Mouse (Mus musculus) ES-CJ7 (cell line): ENCODE data around the gene Ugt1a5.
"Not testable (repeated sequence)": the region's sequence is repeated elsewhere in the genome, so short reads cannot be mapped to it uniquely, and the experiment has no call there.

ENCODE experiments used
- DNase-seq: peaks from one replicate; pipeline ENCODE4 v3.0.0; 2011; ENCODE audit warnings: low read depth, low spot score

Ugt1a5 gene

DNA sequence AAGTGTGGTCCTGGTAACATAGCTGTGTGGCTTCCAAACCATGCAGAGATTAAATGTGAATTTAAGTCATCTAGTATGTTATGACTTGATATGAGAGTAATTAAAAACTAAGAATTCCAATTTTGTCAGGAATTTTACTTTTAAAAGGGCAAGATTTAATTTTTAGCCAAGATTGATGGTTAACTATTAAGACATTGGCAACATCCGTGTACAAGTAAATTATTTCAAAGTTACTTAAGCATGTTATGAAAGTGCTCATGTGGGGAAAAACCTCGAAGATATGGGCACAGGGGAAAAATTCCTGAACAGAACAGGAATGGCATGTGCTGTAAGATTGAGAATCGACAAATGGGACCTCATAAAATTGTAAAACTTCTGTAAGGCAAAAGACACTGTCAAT is 31.6 kb downstream of the Ugt1a5 start:
- no peak for DNase-seq

DNA sequence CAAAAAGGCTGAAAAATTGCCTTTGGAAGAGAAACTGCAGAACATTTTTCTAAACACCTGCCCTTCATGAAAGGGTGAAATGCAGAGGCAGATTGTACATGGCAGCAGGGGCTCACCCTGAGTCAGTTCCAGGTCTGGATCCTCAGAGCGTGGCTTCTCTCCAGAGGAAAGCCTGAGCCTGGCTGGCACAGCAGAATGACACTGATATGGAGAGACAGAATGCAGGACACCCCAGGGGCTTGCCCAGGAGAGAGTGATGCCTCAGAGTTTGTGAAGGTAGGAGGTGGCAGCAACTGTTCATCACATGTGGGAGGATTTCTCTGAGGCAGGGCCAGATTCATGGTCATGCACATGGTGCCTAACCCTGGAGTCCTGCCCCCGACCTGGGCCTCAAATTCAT is 34.2 kb downstream of the Ugt1a5 start:
- DNase-seq, result no peak

DNA sequence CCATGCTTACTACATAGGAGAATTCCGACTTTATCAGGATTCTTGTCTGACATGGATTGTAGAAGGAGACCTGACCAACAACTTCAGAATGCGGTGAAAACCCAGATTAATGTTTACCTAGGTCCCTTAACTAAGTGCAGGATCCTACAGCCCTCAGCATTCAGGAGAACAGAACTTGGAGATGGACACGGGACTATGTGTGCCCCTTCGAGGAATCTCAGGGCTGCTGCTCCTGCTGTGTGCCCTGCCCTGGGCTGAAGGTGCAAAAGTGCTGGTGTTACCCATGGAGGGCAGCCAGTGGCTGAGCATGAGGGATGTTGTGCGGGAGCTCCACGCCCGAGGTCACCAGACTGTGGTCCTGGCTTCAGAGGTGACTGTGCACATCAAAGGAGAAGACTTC is 34.6 kb downstream of the Ugt1a5 start, which contains the start of gene Ugt1a2:
TSS of gene Ugt1a2 (plus strand) at position 146 of the 400 bp plus-strand sequence.
- no peak for DNase-seq

DNA sequence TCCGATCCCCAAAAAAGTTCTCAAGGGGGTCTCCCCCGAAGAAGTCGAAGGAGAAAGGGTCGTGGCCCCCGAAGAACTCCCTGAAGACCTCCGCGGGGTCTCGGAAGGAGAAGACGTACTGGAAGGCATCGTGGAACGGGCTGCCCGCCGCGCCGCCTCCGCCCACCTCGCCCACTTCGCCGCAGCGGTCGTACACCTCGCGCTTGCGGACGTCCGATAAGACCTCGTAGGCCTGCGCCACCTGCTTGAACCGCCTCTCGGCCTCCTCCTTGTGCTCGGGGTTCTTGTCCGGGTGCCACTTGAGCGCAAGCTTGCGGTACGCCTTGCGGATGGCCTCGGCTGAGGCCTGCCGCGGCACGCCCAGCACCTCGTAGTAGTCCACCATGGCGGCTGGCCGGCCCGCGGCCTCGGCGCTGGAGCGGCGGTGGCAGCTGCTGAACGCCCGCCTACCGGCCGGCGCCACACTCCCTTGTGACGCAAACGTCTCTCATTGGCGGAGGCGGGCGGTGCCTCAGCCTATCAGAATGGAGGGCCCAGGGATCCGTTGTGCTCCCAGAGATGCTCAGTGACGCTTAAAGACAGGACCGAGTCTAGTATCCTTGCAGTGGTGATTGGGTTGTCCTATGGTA is 39.6 kb downstream of the Ugt1a5 start, which contains the start of gene Dnajb3:
TSS of gene Dnajb3 (minus strand) at position 489 of the 629 bp plus-strand sequence.
- peak; percentile 82 for DNase-seq

DNA sequence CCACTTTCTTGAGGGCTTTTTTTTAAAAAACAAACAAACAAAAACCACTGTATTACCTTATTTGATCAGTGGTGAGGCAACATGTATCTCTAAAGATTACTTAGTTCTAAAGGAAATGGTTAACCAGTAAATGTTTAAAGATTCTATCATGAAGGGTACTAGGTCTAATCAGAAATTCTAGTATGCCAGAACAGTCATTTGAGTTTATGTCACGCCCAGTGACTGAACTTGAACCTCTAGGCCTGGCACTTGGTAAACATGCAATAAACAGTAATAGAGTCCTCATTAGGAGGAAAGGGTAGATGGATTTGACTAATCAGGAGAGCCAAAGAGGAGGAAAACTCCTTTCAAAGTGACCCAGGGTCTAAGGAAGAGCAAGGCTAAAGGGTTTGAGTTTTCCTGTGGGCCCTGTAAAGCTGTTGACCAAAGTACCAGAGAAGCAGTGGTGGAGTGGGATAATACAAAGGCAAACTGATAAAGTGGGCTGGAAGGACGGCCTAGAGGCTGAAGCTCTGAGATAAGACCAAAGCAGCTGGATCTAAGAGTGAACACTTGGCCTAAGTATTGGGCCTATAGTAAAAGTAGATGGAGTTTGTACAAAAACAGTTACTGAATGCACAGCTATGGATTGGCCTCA is 41.1 kb downstream of the Ugt1a5 start:
- DNase-seq, result no peak

DNA sequence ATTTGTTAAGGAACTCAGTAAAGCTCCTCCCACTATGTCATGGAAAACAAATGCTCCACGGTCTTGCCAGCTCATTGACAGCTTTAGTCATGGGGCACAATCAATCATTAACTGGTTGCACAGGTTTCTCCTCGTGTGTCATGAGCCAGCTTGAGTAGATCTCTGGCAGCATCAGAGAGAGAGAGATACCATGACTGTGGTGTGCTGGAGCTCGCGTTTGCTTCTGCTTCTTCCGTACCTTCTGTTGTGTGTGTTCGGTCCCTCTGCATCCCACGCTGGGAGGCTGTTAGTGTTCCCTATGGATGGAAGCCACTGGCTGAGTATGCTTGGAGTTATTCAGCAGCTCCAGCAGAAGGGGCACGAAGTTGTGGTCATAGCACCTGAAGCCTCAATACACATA is 46.0 kb downstream of the Ugt1a5 start, which contains the start of gene Ugt1a1:
TSS of gene Ugt1a1 (plus strand) at position 148 of the 400 bp plus-strand sequence.
- DNase-seq, result no peak

DNA sequence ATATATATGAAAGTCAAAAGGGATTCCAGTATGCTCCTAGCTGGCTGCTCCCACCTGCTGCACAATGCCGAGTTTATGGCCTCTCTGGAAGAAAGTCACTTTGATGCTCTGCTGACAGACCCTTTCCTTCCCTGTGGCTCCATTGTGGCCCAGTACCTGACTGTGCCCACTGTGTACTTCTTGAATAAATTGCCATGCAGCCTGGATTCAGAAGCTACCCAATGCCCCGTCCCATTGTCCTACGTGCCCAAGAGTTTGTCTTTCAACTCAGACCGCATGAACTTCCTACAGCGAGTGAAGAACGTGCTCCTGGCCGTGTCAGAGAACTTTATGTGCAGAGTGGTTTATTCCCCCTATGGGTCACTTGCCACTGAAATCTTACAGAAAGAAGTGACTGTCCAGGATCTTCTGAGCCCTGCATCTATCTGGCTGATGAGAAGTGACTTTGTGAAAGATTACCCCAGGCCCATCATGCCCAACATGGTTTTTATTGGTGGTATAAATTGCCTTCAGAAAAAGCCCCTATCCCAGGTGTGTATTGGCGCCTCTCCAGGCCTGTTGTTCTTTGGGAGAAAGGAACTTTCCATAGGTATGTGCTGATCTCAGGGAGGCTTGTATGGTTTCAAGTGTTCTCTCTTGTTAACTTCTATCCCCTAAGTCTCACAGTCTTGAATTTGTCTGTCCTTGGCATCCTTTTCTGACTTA is 46.7 kb downstream of the Ugt1a5 start:
- no peak for DNase-seq

DNA sequence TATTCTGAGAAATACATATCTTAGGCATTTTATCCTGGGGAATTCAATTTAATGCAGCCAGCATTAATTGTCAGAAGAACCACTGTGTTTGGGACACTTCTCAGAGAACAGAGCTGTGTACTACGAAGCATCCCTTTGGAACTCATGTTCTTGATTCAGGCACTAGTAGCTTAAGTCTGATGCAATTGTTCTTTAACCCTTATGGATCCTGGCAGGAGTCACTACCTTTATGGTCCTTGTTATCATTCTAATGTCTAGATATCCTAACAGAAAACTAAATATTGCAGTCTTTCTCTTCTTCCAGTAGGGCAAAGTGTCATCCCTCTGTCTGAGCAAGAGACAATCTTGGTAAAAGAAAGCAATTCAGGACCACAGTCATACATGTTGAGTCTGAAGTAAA is 47.2 kb downstream of the Ugt1a5 start:
- DNase-seq, result no peak

DNA sequence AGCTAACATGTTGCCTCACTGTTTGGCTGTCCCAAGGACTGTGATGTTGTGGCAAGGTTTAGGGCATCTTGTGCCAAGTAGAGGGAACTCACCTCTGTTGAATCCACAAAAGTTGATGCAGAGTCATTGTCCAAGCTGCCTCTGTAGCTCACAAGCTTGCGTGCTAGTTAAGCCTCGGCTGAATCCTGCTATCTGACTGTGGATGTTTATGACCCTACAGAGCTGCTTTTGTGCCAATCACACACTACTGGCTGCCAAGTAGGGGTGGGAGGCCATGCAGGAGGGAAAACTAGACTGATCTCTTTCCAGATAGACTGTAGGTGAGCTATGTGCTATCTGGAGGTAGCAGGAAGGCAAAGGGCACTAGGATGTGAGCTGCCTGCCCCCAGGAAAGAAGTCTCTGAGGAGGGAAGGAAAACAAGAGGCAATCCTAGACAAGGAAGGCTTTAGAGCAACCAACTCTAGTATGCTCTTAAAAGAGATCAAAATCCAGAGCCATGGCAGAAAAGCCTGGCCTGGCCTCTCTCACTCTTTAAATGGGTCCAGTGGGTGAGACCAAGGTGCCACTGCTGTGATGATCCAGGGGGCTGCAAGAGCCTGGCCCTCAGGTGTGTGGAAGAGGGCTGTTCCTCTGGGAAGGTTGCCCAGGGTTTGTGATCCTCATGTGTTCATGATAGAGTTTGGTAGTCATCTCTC is 48.1 kb downstream of the Ugt1a5 start:
- DNase-seq, result no peak

DNA sequence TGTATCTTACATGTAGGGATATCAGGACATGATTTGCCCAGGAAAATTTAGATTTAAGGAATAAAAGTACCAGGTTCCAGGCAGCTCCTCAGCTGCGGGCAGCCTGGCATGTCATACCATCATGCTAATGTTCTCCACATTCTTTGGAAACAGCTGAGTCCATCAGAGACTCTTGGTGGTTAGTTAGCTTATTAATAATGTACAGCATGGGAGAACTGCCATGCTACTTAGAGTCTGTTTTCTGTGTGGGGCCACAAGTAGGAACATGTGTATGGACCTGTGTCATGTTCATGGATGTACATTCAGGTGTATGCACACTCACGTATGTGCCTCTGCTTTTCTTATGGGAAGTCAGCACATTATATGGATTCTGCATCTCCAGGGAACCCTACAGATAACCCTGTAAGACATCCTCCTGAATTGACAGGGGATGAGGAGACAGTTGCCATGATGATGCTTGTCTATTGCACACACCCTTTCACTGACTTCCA is 48.7 kb downstream of the Ugt1a5 start:
- no peak for DNase-seq

DNA sequence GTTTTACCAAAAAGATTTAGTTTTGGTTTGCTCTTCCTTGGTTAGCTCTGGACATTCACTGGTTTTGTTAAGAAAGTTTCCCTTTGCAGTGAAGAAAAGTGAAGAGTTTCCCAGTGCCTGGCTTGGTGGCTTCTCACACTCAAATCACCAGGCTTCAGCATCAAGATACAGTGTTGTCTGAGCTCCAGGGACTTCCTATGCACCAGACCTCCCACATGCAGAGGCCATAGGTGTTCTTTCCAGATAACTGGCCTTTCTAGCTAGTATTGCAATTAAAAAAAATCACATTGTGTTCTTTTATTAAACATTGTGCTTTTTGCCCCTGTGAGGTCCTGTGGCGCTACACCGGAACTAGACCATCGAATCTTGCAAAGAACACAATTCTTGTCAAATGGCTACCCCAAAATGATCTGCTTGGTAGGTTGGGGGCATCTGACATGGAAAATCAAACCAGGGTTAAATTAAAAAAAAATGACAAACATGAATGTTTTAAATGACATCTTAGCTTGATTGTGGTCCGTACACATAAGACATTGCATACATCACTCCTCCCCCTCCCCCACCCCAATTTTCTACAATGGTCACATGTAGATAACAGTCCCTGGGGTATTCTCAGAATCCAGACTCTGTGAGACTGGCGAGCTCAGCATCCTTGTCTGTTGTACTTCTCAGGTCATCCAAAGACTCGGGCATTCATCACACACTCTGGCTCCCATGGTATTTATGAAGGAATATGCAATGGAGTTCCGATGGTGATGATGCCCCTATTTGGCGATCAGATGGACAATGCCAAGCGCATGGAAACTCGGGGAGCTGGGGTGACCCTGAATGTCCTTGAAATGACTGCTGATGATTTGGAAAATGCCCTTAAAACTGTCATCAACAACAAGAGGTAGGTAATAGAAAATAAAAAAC is 49.9 kb downstream of the Ugt1a5 start:
- peak; percentile 14 for DNase-seq

DNA sequence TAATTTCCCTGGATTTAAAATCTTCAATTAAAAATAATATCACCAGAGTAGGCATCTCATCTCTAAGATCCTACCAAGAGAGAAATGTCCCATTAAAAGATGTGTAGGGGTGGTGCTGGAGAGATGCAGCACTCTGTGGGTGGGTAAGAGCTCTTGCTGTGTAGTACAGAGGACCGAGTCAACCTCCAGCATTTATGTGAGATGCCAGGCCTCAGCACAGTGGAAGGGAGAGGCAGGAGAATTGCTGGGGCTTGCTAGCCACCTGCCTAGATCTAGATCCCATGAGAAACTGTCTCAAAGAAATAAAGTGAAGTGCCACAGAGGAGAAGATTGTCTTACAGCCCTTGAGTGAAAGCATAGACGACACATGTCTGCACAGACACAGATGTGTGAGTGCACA is 50.7 kb downstream of the Ugt1a5 start:
- DNase-seq, result no peak

DNA sequence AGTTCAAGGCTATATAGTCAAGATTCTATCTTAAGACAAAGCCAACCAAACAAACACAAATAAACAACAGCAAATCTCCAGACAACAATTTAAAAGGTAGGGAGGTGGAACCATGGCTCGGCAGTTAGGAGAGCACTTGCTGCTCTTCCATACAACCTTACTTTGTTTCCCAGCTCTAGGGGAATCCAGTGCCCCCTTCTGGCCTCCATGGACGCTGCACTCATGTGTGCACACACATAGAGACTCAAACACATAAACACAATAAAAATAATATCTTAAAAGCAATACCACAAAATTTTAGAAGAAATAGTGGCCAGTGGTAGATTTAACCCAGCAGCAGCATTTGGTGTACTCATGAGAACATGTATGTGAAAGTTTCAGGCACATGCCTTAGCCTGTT is 51.3 kb downstream of the Ugt1a5 start:
- DNase-seq, result peak; percentile 32

DNA sequence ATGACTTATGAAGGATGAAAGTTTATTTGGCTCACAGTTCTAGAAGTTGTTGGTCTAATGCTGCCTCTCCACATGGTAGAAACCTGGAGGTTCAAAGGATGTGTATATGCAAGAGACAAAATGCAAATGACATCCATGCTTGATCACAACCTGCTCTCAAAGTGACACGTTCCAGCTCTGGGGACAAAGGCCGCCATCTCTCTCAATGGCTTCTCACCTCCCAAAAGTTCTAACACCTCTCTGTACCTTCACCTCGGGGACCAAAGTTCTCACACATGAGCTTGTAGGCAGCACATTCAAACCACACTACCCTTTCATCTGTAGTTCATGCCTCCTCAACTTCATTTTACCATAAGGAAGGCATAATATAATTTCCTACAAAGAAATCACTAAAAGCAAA is 51.8 kb downstream of the Ugt1a5 start:
- no peak for DNase-seq

DNA sequence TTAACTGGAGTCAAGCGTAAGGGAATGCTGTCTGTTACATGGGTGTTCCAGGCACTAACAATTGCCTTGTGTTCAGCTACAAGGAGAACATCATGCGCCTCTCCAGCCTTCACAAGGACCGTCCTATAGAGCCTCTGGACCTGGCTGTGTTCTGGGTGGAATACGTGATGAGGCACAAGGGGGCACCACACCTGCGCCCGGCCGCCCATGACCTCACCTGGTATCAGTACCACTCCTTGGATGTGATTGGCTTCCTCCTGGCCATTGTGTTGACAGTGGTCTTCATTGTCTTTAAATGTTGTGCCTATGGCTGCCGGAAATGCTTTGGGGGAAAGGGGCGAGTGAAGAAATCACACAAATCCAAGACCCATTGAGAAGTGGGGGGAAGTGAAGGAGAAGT is 52.2 kb downstream of the Ugt1a5 start:
- peak; percentile 32 for DNase-seq

DNA sequence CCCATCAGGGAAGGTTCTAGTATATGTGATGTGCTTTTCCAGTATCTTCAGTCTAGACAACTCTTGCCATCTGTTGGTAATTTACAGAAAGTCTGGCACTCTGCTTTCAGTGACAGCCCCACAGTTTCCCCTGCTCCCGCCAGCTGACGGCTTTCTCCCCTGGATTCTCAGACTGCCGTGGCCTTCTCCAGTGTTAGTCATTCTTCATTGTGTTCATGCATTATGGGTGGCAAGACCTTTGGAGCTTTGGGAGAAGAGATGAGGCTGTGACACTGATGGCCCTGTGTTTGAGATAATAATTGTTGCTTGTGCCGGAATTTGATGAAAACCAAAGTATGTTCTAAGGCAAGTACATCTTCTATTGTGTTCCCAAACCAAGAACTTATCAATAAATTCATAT is 52.8 kb downstream of the Ugt1a5 start:
- no peak for DNase-seq

DNA sequence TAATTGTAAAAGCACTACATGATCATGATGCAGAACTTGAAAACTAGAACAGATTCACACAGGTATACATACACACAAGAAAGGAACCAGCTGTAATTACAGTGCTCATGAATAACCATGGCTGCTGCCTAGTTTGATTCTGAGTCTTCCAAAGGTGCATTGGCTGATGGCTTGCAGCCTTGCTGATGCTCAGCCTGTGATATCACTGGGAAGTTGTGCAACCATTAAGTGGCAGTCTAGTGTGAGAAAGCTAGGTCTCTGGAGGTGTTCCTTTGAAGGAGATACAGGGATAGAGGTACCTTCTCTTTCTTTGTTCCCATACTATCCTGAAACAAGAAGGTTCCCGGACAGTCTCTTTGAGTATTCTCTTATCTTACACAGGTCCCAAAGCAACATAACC is 53.2 kb downstream of the Ugt1a5 start:
- DNase-seq, result no peak

DNA sequence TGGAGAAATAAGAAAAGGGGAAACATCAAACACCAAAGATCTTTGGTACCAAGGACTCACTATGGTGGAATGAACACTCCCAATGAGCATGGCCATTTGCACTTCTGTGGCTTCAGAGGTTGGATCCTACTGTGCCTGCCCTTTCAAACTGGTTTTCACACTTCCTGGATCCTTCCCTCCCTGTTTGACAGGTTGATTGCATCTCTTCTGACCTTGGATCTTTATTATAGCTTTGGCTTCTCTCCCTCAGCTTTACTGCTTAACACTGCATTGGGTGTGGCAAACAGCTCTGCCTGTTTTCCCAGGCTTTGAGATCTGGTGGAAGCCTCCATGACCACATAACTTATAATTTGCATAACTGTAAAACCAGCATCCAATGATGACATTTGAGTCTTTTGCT is 54.5 kb downstream of the Ugt1a5 start:
- peak; percentile 57 for DNase-seq

DNA sequence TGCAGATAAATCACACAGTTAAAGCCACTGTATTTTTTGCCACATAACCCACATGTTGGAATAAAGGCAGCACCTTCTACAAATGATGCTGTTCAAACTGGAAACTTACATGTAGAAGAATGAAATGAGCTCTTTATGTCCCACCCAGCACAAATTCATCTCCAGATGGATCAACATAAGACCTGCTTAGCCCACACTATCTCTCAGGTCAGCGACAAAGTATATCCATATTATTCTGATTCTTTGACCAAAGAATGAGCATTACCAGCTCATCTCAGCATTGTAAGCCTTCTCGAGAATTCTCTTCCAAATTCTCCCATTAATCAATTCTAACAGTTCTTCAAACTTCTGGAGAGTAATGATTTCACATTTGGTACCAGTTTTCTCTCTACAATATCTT is 56.4 kb downstream of the Ugt1a5 start:
- no peak for DNase-seq

DNA sequence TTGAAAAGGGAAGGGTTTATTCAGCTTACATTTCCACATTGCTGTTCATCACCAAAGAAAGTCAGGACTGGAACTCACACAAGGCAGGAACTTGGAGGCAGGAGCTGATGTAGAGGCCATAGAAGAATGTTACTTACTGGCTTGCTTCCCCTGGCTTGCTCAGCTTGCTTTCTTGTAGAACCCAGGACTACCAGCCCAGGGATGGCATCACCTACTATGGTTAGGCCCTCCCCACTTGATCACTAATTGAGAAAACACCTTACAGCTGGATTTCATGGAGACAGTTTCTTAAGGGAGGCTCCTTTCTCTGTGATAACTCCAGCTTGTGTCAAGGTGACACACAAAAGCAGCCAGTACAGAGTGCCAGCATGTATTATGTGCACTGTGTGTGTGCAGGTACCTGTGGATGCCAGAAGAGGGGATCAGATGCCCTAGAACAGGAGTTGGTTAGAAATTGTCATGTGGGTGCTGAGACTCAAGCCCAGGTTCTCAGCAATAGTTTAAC is 57.3 kb downstream of the Ugt1a5 start:
- DNase-seq, result not testable (repeated sequence)

DNA sequence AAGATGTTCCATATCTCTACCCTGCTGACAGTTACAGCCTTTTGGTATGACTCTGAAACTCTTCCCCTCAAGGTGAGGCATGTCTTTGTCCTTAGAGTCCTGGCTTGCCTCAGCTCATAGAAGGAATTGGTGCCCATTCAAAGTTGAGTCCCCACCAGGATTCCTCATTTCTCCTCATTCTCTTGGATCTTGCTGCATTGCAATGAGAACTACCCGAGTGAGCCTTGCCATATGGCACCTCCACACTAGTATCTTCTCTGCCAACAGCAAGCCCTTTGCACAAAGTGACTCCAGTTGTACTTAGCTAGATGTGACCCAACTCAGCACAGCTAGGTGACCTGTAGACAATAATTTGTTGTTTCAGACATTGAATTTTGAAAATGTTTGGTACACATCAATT is 57.8 kb downstream of the Ugt1a5 start:
- no peak for DNase-seq
